Mouse (Mus musculus): Measurements from ENCODE around the gene Trmt1l.

Gene Trmt1l

DNA sequence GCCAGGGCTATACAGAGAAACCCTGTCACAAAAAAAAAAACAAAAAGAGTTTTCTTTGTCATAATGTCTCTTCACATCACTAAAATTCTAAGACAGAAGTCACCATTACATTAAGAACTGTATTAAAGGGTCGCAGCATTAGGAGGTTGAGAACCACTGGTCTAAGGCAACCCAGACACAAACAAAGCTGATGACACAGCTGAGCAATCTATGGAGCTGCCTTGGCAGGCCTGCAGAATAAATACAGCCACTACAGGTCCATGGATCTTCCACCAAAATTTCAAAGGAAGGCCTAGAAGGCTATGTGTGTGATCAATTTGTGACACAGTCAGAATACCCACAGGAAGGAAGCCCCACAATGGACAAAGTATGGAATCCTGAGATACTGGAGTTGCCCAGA is 54.2 kb downstream of the Trmt1l start:
- POLR2A ChIA-PET, result interaction anchor here (0.5 to 1.7 kb wide), 10 partner anchors 8 to 139 kb away, joined by 3 to 11 read pairs (median 4); partner anchors contain the start of gene Rnf2 (in 1 of the 4)
- CTCF ChIA-PET, result interaction anchor here in 2 of 4 experiments (0.9 to 2.0 kb wide), 4 partner anchors 10 to 222 kb away, joined by 3 to 9 read pairs (median 7); no protein-coding TSS in a partner anchor

DNA sequence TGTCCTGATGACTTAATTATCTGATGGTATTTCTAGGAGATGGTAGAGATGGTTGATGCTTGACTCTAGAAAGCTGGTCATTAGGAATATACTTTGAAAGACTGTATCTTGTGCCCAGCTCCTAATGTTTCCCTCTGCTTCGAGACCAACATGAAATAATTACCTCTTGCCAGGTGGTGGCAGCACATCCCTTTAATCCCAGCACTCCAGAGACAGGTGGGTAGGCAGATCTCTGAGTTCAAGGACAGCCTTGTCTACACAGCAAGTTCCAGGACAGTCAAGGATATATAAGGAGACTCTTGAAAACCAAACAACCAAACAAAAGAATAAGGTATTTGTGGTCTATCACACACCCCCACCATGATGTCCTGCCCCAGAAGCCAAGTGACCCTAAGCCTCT is 55.2 kb downstream of the Trmt1l start:
- POLR2A ChIA-PET, result interaction anchor here in 3 of 4 experiments (1.3 to 2.5 kb wide), 8 partner anchors 9 to 17 kb away, joined by 3 to 11 read pairs (median 8); partner anchors contain the start of gene Rnf2 (in 1 of the 3)
- CTCF ChIA-PET, result interaction anchor here (0.5 to 2.0 kb wide), 22 partner anchors 9 to 1396 kb away, joined by 3 to 9 read pairs (median 4); partner anchors contain the start of gene Rnf2 (in 1 of the 4)

DNA sequence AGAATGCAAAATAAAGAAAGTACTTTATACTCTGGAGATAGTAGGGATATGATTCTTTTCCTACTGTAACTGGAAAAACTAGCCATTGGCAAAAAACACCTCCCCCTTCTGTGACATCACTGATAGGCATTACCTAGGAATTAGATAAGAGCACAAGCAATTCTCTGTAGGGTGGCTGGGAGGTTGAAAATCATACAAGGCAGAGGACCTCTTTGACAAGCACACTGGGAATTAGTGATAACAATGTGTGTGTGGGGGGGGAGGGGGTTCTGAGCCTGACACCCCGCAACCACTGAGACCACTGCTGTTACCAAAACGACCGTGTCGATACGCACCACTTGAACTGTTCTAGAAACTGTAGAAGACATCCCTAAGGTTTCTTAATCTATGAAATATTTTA is 56.4 kb downstream of the Trmt1l start:
- POLR2A ChIA-PET, result interaction anchor here in 3 of 4 experiments (0.6 to 2.5 kb wide), 5 partner anchors 7 to 16 kb away, joined by 4 to 11 read pairs (median 9); partner anchors contain the start of gene Rnf2 (in 1 of the 3)

DNA sequence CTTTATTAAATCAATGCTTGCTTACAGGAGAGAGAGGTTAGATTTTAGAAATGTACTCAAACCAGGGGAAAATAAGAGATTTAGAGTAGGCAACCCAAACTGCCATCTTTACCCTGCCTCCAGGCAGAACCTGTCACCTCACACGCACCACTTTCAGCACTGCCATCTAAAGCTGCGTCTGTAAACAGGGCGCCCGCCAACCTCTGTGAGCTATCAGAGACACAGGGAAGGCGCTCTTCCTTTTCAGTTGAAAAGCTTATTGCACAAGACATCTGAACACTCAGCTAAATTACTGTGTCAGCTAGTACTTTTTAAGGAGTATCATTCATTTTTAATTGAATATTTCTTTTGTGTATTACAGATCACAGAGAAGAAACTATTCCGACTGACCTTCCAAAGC is 61.5 kb downstream of the Trmt1l start:
- POLR2A ChIA-PET, result interaction anchor here in 2 of 4 experiments (0.6 to 4.7 kb wide), 4 partner anchors 9 to 146 kb away, joined by 3 to 42 read pairs (median 15); partner anchors contain the start of gene Rnf2 (in 2 of the 2)
- CTCF ChIA-PET, result interaction anchor here in 2 of 4 experiments (1.0 kb wide), 2 partner anchors 16 to 74 kb away, joined by 3 to 5 read pairs; no protein-coding TSS in a partner anchor

More for the DNA sequence above, 56.4 kb downstream of the Trmt1l start:
- CTCF ChIA-PET, result interaction anchor here in 2 of 4 experiments (0.5 to 2.0 kb wide), 3 partner anchors 12 to 222 kb away, joined by 3 to 4 read pairs (median 3); no protein-coding TSS in a partner anchor

DNA sequence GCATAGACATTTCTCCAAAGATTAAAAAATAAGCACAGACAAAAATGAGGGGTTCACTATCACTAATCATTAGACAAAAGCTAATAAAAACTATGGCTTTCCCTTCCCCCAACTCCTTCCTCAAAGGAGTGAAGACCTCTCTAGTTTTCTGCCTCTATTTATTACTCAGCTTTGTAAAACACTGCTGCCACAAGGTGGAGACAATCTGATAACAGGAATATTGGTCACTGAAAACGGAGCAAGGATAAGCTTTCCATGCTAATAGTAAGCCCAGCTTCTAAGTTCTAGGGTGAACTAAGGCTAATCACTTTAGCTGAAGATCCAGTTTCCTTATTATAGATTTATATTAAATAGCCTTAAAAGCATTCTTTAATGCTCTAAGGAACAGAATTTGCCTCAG is 64.1 kb downstream of the Trmt1l start:
- CTCF ChIA-PET, result interaction anchor here (0.6 to 2.1 kb wide), 12 partner anchors 9 to 211 kb away, joined by 3 to 9 read pairs (median 4); no protein-coding TSS in a partner anchor
- POLR2A ChIA-PET, result interaction anchor here in 3 of 4 experiments (1.0 to 4.7 kb wide), 10 partner anchors 7 to 66 kb away, joined by 3 to 27 read pairs (median 4); partner anchors contain the start of gene Rnf2 (in 2 of the 3)

DNA sequence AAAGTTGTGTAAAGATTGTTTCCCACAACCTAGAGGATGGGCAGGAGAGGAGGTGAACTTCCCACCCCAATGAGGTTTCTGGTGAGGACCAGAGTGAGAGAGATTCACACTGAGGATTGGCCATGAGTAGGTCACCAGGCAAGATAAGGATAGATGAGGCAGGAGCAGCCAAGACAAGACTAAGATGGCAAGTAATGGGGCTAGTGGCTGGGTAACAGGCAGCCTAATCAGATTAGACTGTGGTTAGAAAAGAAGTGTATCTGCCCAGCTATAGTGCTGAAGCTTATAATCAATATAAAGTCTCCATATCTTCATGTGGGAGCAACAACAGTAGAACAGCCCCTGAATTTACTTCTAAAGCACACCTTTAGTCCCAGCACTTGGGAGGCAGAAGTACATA is 65.5 kb downstream of the Trmt1l start:
- ChIA-PET POLR2A (interaction anchor here in 1 of 4 experiments (1.0 to 1.8 kb wide), 4 partner anchors 18 to 76 kb away, joined by 3 to 5 read pairs (median 4); no protein-coding TSS in a partner anchor), CTCF (interaction anchor here in 2 of 4 experiments (1.2 to 2.1 kb wide), 4 partner anchors 10 to 210 kb away, joined by 3 to 9 read pairs (median 6); no protein-coding TSS in a partner anchor)

DNA sequence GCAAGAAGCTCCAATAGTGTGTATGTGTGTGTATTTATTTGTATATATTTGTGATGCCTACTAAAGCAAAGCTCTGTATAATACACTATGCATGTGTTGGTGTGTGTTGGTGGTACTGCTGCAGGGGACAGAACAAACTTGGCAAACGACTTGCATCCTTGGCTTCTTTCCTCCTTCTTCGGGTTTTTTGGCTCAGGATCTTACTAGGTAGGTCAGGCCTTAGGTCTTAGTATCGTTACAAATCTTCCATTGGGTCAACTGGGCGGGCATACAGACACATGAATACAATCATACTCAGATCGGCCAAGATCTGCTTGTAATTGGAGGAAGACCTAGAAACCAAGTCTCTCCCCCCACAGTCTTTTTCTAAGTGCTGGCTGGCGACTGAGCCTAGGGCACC is 66.4 kb downstream of the Trmt1l start:
- CTCF ChIA-PET, result interaction anchor here in 2 of 4 experiments (0.6 to 1.2 kb wide), 2 partner anchors 12 to 259 kb away, joined by 3 read pairs; no protein-coding TSS in a partner anchor
- POLR2A ChIA-PET, result interaction anchor here in 1 of 4 experiments (0.7 to 1.8 kb wide), 3 partner anchors 19 to 50 kb away, joined by 3 to 5 read pairs (median 3); no protein-coding TSS in a partner anchor

DNA sequence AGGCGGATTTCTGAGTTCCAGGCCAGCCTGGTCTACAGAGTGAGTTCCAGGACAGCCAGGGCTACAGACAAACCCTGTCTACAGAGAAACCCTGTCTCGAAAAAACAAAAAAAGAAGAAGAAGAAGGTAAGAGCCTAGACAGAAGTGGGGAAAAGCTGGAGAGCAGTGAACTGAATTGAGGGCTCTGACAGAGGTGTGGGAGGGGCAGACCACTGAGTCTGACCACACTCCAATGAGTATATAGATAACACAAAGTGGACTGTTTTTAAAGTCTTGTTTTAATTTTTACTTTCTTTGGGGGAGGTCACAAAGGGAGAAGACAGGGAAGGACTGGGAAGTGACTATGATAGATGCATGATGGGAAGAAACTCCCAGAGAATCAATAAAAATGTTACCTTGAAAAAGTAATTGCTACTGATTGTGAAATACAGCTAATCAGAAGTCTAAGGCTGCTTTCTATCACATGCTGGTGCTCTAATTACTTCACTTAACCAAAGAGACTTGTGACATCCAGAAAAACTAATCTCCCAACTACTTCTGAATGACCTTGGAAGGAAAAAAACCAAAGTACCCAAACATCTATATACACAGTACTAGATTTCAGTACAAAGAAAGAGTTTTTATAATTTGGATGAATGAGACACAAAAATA is 67.4 kb downstream of the Trmt1l start:
- CTCF ChIA-PET, result interaction anchor here in 1 of 4 experiments (2.1 to 2.8 kb wide), 2 partner anchors 16 to 210 kb away, joined by 7 to 15 read pairs; no protein-coding TSS in a partner anchor
- POLR2A ChIA-PET, result interaction anchor here in 1 of 4 experiments (1.2 to 2.7 kb wide), 4 partner anchors 12 to 73 kb away, joined by 3 to 11 read pairs (median 4); no protein-coding TSS in a partner anchor

DNA sequence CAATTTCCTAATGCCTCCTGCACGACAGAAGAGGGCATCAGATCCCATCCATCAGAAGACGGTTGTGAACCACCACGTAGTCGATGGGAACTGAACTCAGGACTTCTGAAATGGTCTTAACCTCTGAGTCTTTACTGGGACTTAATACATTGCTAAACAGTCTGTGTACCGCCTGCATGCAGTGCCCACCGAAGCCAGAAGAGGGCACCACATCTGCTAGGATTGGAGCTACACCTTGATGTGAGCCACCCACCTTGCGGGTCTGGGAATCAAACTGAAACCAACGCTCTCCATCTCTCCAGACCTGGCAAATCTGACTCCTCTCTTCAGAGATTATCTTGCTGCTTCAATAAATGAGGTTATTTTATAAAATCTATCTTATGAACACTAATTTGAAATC is 68.7 kb downstream of the Trmt1l start:
- POLR2A ChIA-PET, result interaction anchor here in 3 of 4 experiments (0.5 to 5.8 kb wide), 18 partner anchors 8 to 320 kb away, joined by 3 to 55 read pairs (median 4); partner anchors contain the start of gene Fam129a (in 2 of the 3)
- CTCF ChIA-PET, result interaction anchor here (0.5 to 2.8 kb wide), 29 partner anchors 9 to 794 kb away, joined by 3 to 15 read pairs (median 4); partner anchors contain the start of gene Edem3 (in 1 of the 4)

DNA sequence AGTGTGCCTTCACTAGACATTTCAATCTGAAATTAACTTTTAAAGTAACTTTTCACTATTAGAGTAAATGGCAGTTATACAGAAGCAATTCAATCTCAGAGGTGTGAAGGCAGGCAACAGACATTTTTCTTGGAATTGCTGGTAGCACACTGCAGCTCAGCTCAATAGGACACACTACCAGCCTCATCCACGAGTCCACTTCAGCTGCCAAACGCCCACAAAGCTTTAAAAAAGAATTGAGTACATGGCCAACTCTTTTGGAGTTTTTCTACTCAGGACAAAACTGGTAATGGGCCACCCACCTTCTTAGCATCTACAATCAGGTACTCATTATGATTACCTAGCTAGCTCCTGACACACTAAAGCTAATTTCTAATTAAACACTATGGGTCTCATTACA is 69.6 kb downstream of the Trmt1l start:
- ChIA-PET POLR2A (interaction anchor here (0.5 to 5.8 kb wide), 26 partner anchors 9 to 1399 kb away, joined by 3 to 55 read pairs (median 4); partner anchors contain the start of genes Fam129a (in 2 of the 4) and Edem3 (in 1 of the 4)), CTCF (interaction anchor here (0.6 to 2.8 kb wide), 14 partner anchors 15 to 271 kb away, joined by 3 to 15 read pairs (median 6); partner anchors contain the start of gene Edem3 (in 1 of the 4))

DNA sequence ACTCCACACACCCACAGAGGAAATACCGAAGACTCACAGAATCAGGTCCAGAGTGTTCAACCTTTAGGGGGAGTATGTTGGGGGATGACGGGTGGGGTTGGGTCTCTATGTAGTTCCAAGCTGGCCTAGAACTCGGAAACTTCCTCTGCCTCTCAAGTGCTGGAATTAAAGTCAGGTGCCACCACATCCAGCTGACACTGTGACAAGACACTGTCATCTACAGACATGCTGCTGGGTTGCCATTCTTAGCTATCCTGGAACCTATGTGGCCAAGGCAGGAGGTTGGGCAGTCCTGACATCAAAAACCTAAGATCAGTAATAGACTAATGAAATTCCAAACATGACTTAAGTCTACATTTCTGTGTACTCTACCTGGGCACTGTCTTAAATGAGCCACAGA is 70.0 kb downstream of the Trmt1l start:
- ChIA-PET POLR2A (interaction anchor here in 3 of 4 experiments (0.5 to 5.8 kb wide), 19 partner anchors 8 to 257 kb away, joined by 3 to 55 read pairs (median 4); partner anchors contain the start of genes Fam129a (in 2 of the 3) and Edem3 (in 1 of the 3)), CTCF (interaction anchor here in 3 of 4 experiments (1.0 to 2.8 kb wide), 4 partner anchors 17 to 208 kb away, joined by 3 to 15 read pairs (median 5); no protein-coding TSS in a partner anchor)

DNA sequence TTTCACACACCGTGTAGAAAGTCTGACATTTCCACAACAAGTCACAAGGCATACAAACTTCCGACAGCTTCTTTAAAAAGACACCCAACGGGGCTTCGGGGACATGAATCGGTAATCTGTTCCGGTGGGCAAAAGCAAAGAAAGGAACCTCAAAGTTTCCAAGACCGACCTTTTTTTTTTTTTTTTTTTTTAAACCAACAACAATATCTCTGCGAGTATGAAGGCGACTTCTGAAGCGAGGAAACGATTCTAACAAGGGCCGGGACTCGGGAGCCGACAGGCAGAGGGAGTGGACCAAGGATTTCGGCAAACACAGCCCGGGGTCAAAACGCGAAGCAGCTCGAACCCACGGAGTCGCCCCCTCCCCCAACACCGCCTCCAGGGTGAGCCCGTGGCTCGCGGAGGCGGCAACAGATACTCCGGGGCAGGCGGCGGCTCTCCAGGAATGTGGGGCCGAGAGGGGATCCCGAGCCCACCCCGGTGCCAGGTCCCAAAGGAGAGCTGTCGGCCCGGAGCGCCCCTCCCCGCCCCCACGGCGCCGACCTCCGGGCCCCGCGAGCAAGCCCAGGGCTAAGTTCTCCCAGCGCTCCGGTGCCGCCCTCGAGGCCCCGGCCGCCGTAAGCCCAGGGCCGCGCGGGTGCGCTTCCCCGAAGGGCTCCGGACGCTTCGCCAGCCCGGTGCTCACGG is 71.6 kb downstream of the Trmt1l start:
- ChIA-PET CTCF (interaction anchor here in 3 of 4 experiments (0.6 to 1.7 kb wide), 8 partner anchors 16 to 1225 kb away, joined by 3 to 9 read pairs (median 4); no protein-coding TSS in a partner anchor), POLR2A (interaction anchor here (0.6 to 5.8 kb wide), 58 partner anchors 9 to 1699 kb away, joined by 3 to 55 read pairs (median 4); partner anchors contain the start of genes Edem3 (in 2 of the 4), Fam129a (in 2 of the 4) and Ivns1abp (in 1 of the 4))

DNA sequence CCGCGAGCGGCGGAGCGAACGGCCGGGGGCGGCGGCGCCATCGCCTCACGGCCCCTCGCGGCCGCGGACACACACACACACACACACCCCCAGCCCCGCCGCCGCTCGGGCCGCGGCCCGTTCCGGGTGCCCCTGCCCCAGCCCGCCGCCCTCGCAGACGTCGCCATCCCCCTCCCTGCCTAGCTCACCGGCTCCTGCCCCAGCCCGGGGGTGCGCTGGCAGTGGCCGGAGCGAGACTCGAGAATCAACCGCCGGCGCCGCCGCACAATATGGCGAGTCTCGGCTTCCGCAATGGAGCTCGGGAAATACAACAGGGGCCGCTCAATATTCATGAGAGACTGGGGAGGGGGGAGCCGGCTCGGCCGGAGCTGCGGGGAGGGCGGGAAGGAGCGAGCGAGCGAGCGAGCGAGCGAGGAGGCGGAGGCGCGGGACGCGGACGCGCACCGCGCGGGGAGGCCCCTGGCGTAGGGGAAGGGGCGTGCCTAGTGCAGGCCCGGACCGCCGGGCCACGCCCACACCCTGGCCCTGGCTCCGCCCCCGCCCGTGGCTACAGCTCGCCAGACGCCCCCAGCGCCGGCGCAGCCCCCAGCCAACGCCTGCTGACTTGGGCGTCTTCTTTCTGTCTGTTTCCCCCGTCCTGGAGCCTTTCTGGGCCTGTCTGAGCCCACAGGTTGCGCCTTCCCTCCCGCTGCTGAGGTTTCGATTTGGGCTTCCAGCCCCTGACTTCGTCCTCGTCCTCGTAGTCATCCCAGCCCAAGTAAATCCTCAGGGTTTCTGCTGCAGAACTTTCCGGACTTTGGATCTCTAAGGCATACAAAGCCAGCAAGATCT is 72.4 kb downstream of the Trmt1l start, which contains the start of gene Rnf2:
Gene Rnf2 (minus strand): TSS at position 425 of the 831 bp plus-strand sequence.
- ChIA-PET POLR2A (interaction anchor here (0.6 to 5.8 kb wide), 78 partner anchors 8 to 1698 kb away, joined by 3 to 55 read pairs (median 4); partner anchors contain the start of genes Edem3 (in 2 of the 4), Fam129a (in 2 of the 4), Ivns1abp (in 1 of the 4) and Swt1 (in 1 of the 4)), CTCF (interaction anchor here (0.5 to 1.7 kb wide), 11 partner anchors 13 to 1225 kb away, joined by 3 to 9 read pairs (median 4); no protein-coding TSS in a partner anchor)
